In the genomic region with DNA sequence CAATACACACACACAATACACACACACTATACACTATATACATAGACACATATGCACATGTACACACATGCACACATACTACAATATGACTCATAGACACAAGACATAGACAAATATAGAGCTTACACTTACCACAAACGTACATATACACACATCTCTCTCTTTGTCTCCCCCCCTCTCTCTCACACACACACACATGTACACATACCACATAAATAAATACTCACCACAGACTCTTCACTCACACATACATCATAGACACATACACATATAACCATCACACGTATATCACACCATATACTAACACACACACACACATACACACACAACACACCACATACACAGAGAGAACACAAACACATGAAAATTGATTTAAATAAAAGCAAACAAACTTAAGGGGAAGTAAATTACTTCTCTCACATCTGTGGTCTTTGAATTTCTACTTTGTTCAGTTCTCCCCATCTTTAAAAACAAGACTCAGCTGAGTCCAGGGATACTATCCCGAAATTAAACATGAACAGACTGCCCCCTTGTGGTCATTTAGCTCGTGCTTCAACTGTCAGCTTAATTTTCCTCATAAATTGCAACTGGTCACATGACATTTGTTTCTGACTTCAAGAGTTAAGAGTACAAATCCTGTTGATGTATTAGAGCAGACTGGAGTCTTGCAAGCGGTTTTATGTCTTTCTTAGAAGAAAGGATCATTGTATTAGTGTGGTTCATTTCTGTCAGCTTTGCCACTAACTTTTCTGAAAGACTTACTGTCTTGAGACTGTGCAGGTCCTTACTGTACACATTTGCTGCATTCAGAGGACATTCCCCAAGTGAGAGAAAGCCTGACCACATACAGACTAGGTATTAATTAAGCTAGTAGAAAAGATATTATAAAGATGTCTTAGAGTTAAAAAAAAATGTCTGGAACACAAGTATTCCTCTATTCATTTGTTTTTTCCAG, we compare ENCODE assay signal across 9 mouse cellular contexts. TPM values are rescaled to one million over a fixed set of nuclear protein-coding genes. Genes with fewer than 3 reads are reported as not detected.
DNase-seq lines count a peak whose midpoint lies in the region; ATAC-seq lines count a peak whose summit lies in the region.
"Had no signal": no experiment of that assay in that cellular context is flagged by ENCODE, and none has a peak within 500 bp of the region (broad histone marks: within the 10 kb centered on the region; RNA-seq: fewer than 3 reads in every experiment).

No protein-coding gene starts in this region.

- no peaks in the 10 kb centered on the region for H3K4me1 ChIP-seq in midbrain, embryonic 11.5 days (ENCODE audit: control insufficient read depth, insufficient read depth, low read length)
- H3K4me1 ChIP-seq in stomach, embryonic 15.5 days, result no peaks in the 10 kb centered on the region

- DNase-seq in CD4-positive, CD25-positive, alpha-beta regulatory T cell, adult 2 months (ENCODE audit: low read depth, low spot score), result peak; percentile 1
- peak; percentile 93 for DNase-seq in embryo, embryonic 10.5 days (ENCODE audit: low spot score)
- DNase-seq in gastrocnemius, postnatal 14 days, result peak; percentile 42
- peak; percentile 67 for DNase-seq in kidney, adult 11 months
- peak; percentile 78 to 79 for DNase-seq in left cerebral cortex, postnatal 14 days (ENCODE audit: low spot score in 2 of 2)
- DNase-seq in midbrain, embryonic 11.5 days (ENCODE audit: low spot score, missing footprints), result peak; percentile 93

- H3K36me3 ChIP-seq in midbrain, embryonic 11.5 days (ENCODE audit: control insufficient read depth, insufficient read depth, low read length), result no peaks in the 10 kb centered on the region
- H3K36me3 ChIP-seq in stomach, embryonic 15.5 days, result no peaks in the 10 kb centered on the region

- H3K9me3 ChIP-seq in midbrain, embryonic 11.5 days (ENCODE audit: control insufficient read depth, low read length), result no peaks in the 10 kb centered on the region
- H3K9me3 ChIP-seq in stomach, embryonic 15.5 days, result no peaks in the 10 kb centered on the region

- intact Hi-C loops in gastrocnemius, postnatal 14 days (cut with DNase I; ENCODE audit: low total_unique reads), result loop anchor here (5.0 kb wide), 1 partner anchor 338 kb away; no protein-coding TSS in a partner anchor
- intact Hi-C loops in left cerebral cortex, postnatal 14 days (cut with DNase I), result loop anchor here (1.0 to 5.0 kb wide), 2 partner anchors 336 to 663 kb away; no protein-coding TSS in a partner anchor

- WGBS in midbrain, embryonic 11.5 days, result 41% methylated on average over 5 of the region's 5 CpGs
- WGBS in stomach, embryonic 15.5 days, result 33% methylated on average over 5 of the region's 5 CpGs

- no peak overlapping the region for H3K27ac ChIP-seq in midbrain, embryonic 11.5 days (ENCODE audit: low read depth, low read length)
- H3K27ac ChIP-seq in stomach, embryonic 15.5 days, result no peak overlapping the region

- ATAC-seq in CD4-positive, CD25-positive, alpha-beta regulatory T cell, adult 4 months, result no peak
- peak; percentile 88 for ATAC-seq in midbrain, embryonic 11.5 days (ENCODE audit: low FRiP score)
- ATAC-seq in stomach, embryonic 15.5 days (ENCODE audit: insufficient read depth, low FRiP score, low read depth), result peak; percentile 65; the same call in 1 of the 2 replicates

- no peak overlapping the region for H3K9ac ChIP-seq in midbrain, embryonic 11.5 days (ENCODE audit: low read length)
- no peak overlapping the region for H3K9ac ChIP-seq in stomach, embryonic 15.5 days

- no peak overlapping the region for H3K4me3 ChIP-seq in midbrain, embryonic 11.5 days (ENCODE audit: low read depth, low read length)
- H3K4me3 ChIP-seq in stomach, embryonic 15.5 days (replicated peaks), result no peak overlapping the region

- H3K4me2 ChIP-seq in midbrain, embryonic 11.5 days, result no peak overlapping the region
- no peak overlapping the region for H3K4me2 ChIP-seq in stomach, embryonic 15.5 days

- H3K27me3 ChIP-seq in midbrain, embryonic 11.5 days (ENCODE audit: control insufficient read depth, insufficient read depth, low read length), result no peaks in the 10 kb centered on the region
- H3K27me3 ChIP-seq in stomach, embryonic 15.5 days (replicated peaks), result no peaks in the 10 kb centered on the region

RNA-seq across cellular contexts. Expression of gene Slc5a12, which starts 32.1 kb away (rescaled TPM):
- polyA plus RNA-seq in CD4-positive, CD25-positive, alpha-beta regulatory T cell, adult 4 months (2017; shearing (Covaris generic)), result not detected
- not detected for total RNA-seq in gastrocnemius, postnatal 14 days (2021)
- total RNA-seq in left cerebral cortex, postnatal 14 days (2021), result not detected
- not detected in 2 replicates for polyA plus RNA-seq in midbrain, embryonic 11.5 days (2014; fragmentation: Nextera tagmentation; extraction: Ambion mirVana)
- not detected in 2 replicates for polyA plus RNA-seq in stomach, embryonic 15.5 days (2015; fragmentation: Nextera tagmentation; extraction: Ambion mirVana)
- total RNA-seq: neutrophil, adult 5-6 weeks had no signal

Comparison
In these comparisons a context has a peak if more than half of its experiments do, and no peak if none do; other contexts are left out.
1. DNase-seq: peak in every context shown above with its lines; median percentile 93 in embryo, embryonic 10.5 days; 93 in midbrain, embryonic 11.5 days; 78 in left cerebral cortex, postnatal 14 days; 67 in kidney, adult 11 months; 42 in gastrocnemius, postnatal 14 days; 1 in CD4-positive, CD25-positive, alpha-beta regulatory T cell, adult 2 months.